Mouse (Mus musculus): ENCODE data around the gene Nfatc4. TPM values are rescaled to one million over a fixed set of nuclear protein-coding genes. Genes with fewer than 3 reads are reported as not detected.

Gene Nfatc4
- polyA plus RNA-seq, 1 experiment from 2014 or later = 157 TPM

DNA sequence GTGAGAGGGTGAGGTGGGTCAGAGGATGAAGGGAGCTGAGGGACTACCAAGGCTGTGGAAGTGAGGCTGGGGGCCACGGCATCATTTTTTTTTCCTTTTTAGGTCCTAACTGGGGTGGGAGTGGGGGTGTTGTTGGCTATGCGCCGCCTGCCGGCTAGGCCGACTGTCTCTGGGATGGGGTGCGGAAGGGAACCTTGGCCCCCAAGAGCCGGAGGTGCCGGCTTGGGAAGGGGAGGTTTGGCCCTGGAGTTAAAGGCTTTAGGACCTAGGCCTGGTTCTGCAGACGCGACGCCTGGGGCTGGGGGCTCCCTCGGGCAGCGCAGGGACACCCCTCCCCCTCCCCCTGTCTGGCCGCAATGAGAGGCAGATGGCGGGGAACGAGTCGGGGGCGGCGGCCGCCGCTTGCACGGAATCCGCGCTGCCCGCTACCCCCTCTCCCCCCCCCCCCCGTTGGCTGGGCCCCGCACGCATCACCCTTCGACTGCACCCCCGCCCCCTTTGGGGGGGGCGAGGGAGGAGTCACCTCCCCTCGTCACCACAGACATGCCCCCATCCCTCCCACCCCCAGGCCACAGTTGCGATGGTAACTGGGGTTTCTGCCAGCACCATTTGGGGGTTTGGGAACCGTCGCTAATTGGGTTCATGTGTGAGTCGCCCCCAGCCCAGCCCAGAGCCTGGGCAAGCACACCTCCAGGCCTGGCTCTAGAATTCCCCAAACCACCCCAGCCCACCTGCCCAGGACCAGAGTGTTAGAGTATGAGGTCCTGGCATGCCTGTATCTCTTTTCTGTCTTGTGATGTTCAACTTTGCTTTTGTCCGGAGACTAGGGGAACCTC, 2.5 kb downstream of the Nfatc4 start:
- peak overlapping the region; percentile 98 for H3K27ac ChIP-seq
- H3K9me3 ChIP-seq (replicated peaks) = no peaks in the 10 kb centered on the region
- H3K27me3 ChIP-seq (ENCODE audit: low read depth, poor library complexity, severe bottlenecking) = no peaks in the 10 kb centered on the region
- peak overlapping the region; percentile 83 for H3K4me3 ChIP-seq
- WGBS = under 1% methylated on average over 20 of the region's 37 CpGs
- H3K36me3 ChIP-seq = peaks cover 45% of the 10 kb centered on the region
- H3K4me1 ChIP-seq = peaks cover 66% of the 10 kb centered on the region
- peak; percentile 86 for DNase-seq (ENCODE audit: low spot score)

DNA sequence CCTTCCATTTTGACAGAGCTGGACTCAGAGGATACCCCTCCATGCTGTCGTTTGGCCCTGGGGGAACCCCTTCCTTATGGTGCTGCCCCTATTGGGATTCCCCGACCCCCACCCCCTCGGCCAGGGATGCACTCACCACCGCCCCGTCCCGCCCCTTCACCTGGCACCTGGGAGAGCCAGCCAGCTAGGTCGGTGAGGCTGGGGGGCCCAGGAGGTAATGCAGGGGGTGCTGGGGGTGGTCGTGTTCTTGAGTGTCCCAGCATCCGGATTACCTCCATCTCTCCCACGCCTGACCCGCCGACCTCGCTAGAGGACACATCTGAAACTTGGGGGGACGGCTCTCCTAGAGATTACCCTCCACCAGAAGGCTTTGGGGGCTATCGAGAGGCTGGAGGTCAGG, 3.2 kb downstream of the Nfatc4 start:
- peak overlapping the region; percentile 83 for H3K4me3 ChIP-seq
- peaks cover 67% of the 10 kb centered on the region for H3K4me1 ChIP-seq
- peak overlapping the region; percentile 98 for H3K27ac ChIP-seq
- no peaks in the 10 kb centered on the region for H3K9me3 ChIP-seq (replicated peaks)
- H3K27me3 ChIP-seq (ENCODE audit: low read depth, poor library complexity, severe bottlenecking) = no peaks in the 10 kb centered on the region
- 2% methylated on average over 15 of the region's 15 CpGs for WGBS
- DNase-seq (ENCODE audit: low spot score) = peak; percentile 51
- H3K36me3 ChIP-seq = peaks cover 52% of the 10 kb centered on the region

DNA sequence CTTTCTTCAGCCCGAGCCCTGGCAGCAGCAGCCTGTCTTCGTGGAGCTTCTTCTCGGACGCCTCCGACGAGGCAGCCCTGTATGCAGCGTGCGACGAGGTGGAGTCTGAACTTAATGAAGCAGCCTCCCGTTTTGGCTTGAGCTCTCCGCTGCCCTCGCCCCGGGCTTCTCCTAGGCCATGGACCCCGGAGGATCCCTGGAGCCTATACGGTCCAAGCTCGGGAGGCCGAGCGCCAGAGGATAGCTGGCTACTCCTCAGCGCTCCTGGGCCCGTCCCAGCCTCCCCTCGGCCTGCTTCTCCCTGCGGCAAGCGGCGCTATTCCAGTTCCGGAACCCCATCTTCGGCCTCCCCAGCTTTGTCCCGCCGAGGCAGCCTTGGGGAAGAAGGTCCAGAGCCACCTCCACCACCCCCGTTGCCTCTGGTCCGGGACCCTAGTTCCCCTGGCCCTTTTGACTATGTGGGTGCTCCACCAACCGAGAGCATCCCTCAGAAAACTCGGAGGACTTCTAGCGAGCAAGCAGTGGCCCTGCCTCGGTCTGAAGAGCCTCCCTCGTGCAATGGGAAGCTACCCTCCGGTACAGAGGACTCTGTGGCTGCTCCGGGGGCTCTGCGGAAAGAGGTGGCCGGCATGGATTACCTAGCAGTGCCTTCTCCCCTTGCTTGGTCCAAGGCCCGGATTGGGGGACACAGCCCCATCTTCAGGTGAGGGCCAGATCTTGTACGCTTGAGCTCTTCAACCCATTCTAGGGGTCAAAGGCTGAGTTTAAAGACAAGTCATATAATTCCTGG, 3.8 kb downstream of the Nfatc4 start:
- H3K27ac ChIP-seq = peak overlapping the region; percentile 98
- no peaks in the 10 kb centered on the region for H3K9me3 ChIP-seq (replicated peaks)
- H3K4me3 ChIP-seq = peak overlapping the region; percentile 83
- peak; percentile 57 for DNase-seq (ENCODE audit: low spot score)
- H3K36me3 ChIP-seq = peaks cover 58% of the 10 kb centered on the region
- 9% methylated on average over 41 of the region's 41 CpGs for WGBS
- H3K27me3 ChIP-seq (ENCODE audit: low read depth, poor library complexity, severe bottlenecking) = no peaks in the 10 kb centered on the region
- H3K4me1 ChIP-seq = peaks cover 71% of the 10 kb centered on the region

DNA sequence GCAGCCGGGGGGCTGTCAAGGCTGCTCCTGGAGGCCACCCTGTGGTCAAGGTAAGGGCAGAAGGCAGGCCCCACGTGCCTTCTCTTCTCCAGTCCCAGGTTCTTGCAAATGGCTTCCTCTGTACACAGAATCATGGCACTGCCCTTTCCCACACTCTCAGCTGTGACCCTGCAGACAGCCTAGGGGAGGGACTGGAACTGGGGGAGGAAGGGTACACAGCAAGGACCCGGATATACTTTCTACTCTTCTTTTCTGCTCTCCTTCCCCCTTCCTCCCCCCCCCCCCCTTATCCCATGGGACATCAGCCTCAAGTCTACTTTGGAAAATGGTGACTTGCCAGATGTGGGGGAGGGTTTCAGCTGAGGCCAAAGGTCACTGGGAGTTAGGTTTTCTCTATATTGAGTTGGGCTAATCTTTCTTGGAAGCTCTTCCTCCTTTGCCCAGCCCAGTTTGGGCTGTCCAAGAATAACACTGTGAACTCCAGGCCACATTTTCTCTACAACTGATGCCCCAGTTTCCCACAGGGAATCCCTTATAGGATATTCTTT, 5.8 kb downstream of the Nfatc4 start:
- H3K9me3 ChIP-seq (replicated peaks) = no peaks in the 10 kb centered on the region
- no peaks in the 10 kb centered on the region for H3K27me3 ChIP-seq (ENCODE audit: low read depth, poor library complexity, severe bottlenecking)
- 54% methylated on average over 3 of the region's 3 CpGs for WGBS
- H3K4me1 ChIP-seq = peaks cover 62% of the 10 kb centered on the region
- peak overlapping the region; percentile 21; the same call in 1 of the 2 replicates for H3K4me3 ChIP-seq
- no peak for DNase-seq (ENCODE audit: low spot score)
- peak overlapping the region; percentile 46; the same call in 1 of the 2 replicates for H3K27ac ChIP-seq
- peaks cover 78% of the 10 kb centered on the region for H3K36me3 ChIP-seq

DNA sequence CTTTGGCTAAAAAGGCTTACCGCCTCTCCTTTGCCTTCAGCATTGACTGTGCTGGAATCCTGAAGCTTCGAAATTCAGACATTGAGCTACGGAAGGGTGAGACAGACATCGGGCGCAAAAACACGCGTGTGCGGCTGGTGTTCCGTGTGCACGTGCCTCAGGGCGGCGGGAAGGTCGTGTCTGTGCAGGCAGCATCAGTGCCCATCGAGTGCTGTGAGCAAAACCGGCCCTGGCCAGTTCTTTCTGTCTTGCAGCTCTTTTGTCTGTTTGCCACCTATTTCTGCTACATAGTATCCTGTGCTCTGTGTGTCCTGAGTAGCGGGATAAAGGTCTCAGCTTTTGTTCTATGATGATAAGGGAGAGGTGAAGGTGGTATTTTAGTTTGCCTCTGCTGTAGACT, 6.9 kb downstream of the Nfatc4 start:
- H3K4me1 ChIP-seq = peaks cover 64% of the 10 kb centered on the region

DNA sequence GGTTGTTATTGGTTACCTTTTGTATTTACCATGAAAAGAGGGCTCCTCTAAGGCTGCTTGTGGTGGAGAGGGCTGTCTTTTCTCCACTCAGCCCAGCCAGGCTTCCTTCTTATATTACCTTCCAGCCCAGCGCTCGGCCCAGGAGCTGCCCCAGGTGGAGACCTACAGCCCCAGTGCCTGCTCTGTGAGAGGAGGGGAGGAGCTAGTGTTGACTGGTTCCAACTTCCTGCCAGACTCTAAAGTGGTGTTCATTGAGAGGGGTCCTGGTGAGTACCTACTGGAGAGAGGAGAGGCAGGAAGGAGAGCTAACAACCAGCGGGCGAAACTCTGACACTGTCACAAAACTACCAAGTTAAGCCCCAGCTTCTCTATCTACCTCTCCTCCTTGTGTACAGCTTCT, 7.4 kb downstream of the Nfatc4 start:
- no peak for DNase-seq (ENCODE audit: low spot score)
- peaks cover 66% of the 10 kb centered on the region for H3K4me1 ChIP-seq
- no peak overlapping the region for H3K27ac ChIP-seq
- 93% methylated on average over 4 of the region's 4 CpGs for whole genome bisulfite sequencing
- no peaks in the 10 kb centered on the region for H3K27me3 ChIP-seq (ENCODE audit: low read depth, poor library complexity, severe bottlenecking)
- no peaks in the 10 kb centered on the region for H3K9me3 ChIP-seq (replicated peaks)
- no peak overlapping the region for H3K4me3 ChIP-seq
- peaks cover 87% of the 10 kb centered on the region for H3K36me3 ChIP-seq

More for the DNA sequence above, 6.9 kb downstream of the Nfatc4 start:
- no peak overlapping the region for H3K4me3 ChIP-seq
- H3K27me3 ChIP-seq (ENCODE audit: low read depth, poor library complexity, severe bottlenecking) = no peaks in the 10 kb centered on the region
- no peak overlapping the region for H3K27ac ChIP-seq
- WGBS = 93% methylated on average over 16 of the region's 16 CpGs
- no peaks in the 10 kb centered on the region for H3K9me3 ChIP-seq (replicated peaks)
- no peak for DNase-seq (ENCODE audit: low spot score)
- H3K36me3 ChIP-seq = peaks cover 87% of the 10 kb centered on the region

DNA sequence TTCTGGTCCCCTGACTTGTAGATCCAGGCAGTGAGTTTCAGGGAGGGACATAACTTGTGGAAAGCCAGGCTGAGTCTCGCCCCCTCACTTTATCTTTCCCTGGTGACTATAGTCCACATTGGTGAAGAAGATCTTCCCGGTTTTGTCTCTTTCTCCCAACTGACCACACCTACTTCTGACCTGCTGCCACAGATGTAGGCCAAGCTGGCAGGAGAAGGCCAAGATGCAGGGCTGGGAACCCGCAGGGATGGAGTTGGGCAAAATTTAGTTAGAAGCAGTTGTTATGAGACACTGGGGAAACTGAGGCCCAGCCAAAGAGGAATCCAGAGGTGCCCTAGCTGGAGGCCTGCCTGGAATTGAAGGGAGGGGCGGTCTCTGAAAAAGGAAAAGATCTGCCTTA, 10.2 kb downstream of the Nfatc4 start:
- Histone ChIP-seq H3K4me1 (peaks cover 55% of the 10 kb centered on the region), H3K27ac (0 out of 2 replicates have a peak overlapping the region, but pooled peaks have one; percentile 25)

DNA sequence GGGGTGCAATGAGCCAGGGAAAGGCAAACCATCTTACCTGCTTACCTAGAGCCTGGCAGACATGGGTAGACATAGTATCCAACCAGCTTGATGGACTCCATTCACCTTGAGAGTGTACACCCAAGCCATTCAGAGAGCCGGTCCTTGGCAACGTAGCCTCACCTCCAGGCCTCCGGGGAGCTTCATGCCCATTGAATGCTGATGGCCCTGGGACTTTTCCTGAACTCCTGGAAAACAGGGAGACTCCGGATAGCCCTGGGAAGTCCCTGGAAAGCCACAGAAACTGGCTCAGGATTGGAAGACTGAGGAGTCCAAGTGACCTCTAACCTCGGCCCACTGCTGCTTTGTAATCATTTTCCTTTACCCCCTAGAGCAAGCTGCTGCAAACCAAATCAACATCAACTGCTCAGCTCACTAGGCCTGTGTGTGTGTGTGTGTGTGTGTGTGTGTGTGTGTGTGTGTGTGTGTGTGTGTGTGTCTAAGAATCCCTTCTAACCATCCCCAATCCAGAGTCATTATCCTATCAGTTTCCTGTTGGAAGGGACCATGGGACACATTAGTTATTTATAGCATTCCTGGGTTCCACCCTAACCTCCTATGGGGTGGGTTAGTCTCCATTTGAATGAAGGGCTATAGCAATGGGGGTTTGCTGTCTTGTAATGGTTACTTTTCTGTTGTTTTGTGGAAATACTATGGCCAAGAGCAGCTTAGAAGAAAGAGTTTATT, 12.0 kb downstream of the Nfatc4 start:
- WGBS = 77% methylated on average over 5 of the region's 5 CpGs
- DNase-seq (ENCODE audit: low spot score) = no peak
- H3K9me3 ChIP-seq (replicated peaks) = no peaks in the 10 kb centered on the region
- H3K36me3 ChIP-seq = peaks cover 47% of the 10 kb centered on the region
- peak overlapping the region; percentile 42; the same call in 1 of the 2 replicates for H3K27ac ChIP-seq
- peaks cover 47% of the 10 kb centered on the region for H3K4me1 ChIP-seq
- H3K27me3 ChIP-seq (ENCODE audit: low read depth, poor library complexity, severe bottlenecking) = no peaks in the 10 kb centered on the region
- H3K4me3 ChIP-seq = no peak overlapping the region

More for the DNA sequence above, 10.2 kb downstream of the Nfatc4 start:
- no peaks in the 10 kb centered on the region for H3K27me3 ChIP-seq (ENCODE audit: low read depth, poor library complexity, severe bottlenecking)
- no peak overlapping the region for H3K4me3 ChIP-seq
- 92% methylated on average over 4 of the region's 4 CpGs for WGBS
- H3K36me3 ChIP-seq = peaks cover 66% of the 10 kb centered on the region
- H3K9me3 ChIP-seq (replicated peaks) = no peaks in the 10 kb centered on the region
- DNase-seq (ENCODE audit: low spot score) = no peak

DNA sequence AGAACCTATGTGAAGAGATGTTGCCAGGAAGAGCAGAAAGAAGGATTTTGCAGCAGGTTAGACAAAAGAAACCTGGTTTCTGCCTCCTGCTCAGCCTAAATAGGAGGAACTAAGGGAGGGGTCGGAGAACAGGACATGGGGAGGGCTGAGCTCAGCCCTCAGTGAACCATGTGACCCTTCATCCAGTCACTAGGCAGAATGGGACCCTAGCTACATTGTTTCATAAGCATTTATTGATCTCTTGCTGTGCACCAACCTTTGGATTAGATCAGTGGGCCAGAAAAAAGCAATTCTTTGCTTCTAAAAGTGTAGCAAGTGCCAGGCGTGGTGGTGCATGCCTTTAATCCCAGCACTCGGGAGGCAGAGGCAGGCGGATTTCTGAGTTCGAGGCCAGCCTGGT, 15.4 kb downstream of the Nfatc4 start:
- no peak for DNase-seq (ENCODE audit: low spot score)
- Histone ChIP-seq H3K36me3 (peaks cover 14% of the 10 kb centered on the region), H3K27ac (no peak overlapping the region), H3K27me3 (ENCODE audit: low read depth, poor library complexity, severe bottlenecking) (no peaks in the 10 kb centered on the region), H3K4me3 (no peak overlapping the region), H3K9me3 (replicated peaks) (no peaks in the 10 kb centered on the region), H3K4me1 (peaks cover 42% of the 10 kb centered on the region)
- 95% methylated on average over 5 of the region's 5 CpGs for WGBS

DNA sequence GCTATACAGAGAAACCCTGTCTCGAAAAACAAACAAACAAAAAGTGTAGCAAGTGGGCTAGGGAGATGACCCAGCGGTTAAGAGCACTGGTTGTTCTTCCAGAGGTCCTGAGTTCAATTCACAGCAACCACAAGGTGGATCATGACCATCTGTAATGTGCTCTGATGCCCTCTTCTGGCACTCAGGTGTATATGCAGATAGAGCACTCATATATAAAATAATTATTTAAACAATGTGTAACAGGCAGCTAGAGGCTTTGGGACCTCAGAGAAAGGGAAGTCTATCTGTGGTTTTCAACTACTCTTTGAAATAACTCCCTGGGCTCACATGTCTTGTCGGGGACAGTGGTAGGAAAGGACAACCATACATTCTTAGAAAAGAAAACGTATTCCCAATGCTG, 15.8 kb downstream of the Nfatc4 start:
- Histone ChIP-seq H3K4me3 (no peak overlapping the region), H3K36me3 (peaks cover 10% of the 10 kb centered on the region), H3K27me3 (ENCODE audit: low read depth, poor library complexity, severe bottlenecking) (no peaks in the 10 kb centered on the region), H3K27ac (no peak overlapping the region), H3K9me3 (replicated peaks) (no peaks in the 10 kb centered on the region), H3K4me1 (peaks cover 38% of the 10 kb centered on the region)
- no peak for DNase-seq (ENCODE audit: low spot score)
- 88% methylated on average over 4 of the region's 4 CpGs for WGBS

DNA sequence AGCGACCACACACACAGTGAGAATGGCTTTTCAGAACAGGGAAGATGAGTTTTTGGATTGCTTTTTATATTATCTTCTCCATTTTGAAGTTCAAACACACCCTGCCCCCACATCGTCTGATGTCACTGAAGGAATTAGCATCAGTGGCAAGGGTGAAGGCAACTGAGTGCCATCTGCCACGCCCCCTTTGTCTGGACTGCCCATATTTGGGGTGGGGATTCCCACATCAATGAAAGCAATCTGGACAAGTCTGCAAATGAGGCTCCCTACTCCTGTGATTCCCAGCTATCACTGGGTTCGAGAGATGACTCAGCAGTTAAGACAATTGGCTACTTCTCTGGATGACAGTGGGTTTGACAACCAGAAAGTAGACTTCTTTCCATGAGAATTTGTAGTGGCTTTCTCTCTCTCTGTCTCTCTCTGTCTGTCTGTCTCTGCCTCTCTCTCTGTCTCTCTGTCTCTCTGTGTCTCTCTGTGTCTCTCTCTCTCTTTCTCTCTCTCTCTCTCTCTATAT, 18.0 kb downstream of the Nfatc4 start:
- 63% methylated on average over 4 of the region's 4 CpGs for WGBS
- H3K36me3 ChIP-seq = no peaks in the 10 kb centered on the region

DNA sequence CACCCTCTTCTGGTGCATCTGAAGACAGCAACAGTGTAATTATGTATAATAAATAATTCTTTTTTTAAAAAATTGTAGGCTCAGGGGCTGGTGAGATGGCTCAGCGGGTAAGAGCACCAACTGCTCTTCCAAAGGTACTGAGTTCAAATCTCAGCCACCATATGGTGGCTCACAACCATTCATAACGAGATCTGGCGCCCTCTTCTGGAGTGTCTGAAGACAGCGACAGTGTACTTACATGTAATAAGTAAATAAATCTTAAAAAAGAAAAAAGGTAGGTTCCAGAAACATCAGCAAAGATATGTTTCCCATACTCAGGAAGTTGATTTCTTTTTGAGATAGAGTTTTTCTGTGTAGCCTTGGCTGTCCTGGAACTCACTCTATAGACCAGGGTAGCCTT, 19.9 kb downstream of the Nfatc4 start:
- WGBS = 81% methylated on average over 4 of the region's 4 CpGs
- Histone ChIP-seq H3K27ac (no peak overlapping the region), H3K4me1 (peaks cover 20% of the 10 kb centered on the region), H3K4me3 (no peak overlapping the region), H3K9me3 (replicated peaks) (no peaks in the 10 kb centered on the region), H3K27me3 (ENCODE audit: low read depth, poor library complexity, severe bottlenecking) (no peaks in the 10 kb centered on the region), H3K36me3 (no peaks in the 10 kb centered on the region)
- DNase-seq (ENCODE audit: low spot score) = no peak

More for the DNA sequence above, 18.0 kb downstream of the Nfatc4 start:
- Histone ChIP-seq H3K4me3 (no peak overlapping the region), H3K4me1 (peaks cover 19% of the 10 kb centered on the region), H3K27me3 (ENCODE audit: low read depth, poor library complexity, severe bottlenecking) (no peaks in the 10 kb centered on the region), H3K9me3 (replicated peaks) (no peaks in the 10 kb centered on the region), H3K27ac (no peak overlapping the region)
- DNase-seq (ENCODE audit: low spot score) = no peak
